Mouse (Mus musculus) liver, adult 2 months (tissue): ENCODE measurements at regions not wholly inside any gene's neighbourhood (a gene's known extent, or its start where the extent isn't known, plus 50 kb on each side); places are given as distances from the start of the nearest gene placed in this dataset.

Experiments
- CTCF ChIP-seq: fragments of 200-500 bp; IDR thresholded peaks from 2 replicates; pipeline ENCODE4 v1.5.1; 2011; ENCODE audit warnings: low read depth, low read length, control low read depth
- POLR2A ChIP-seq: fragments of 200-500 bp; IDR thresholded peaks from 2 replicates; pipeline ENCODE4 v1.6.1; 2011; ENCODE audit warnings: low read length, control low read depth; ENCODE audit not compliant: insufficient read depth; ENCODE audit errors: extremely low read depth

GRCm38 (mm10) chr6:127324984-127325383 lies 121.7 kb upstream of the Parp11 start:
- TF ChIP-seq POLR2A, result no peak
- peak; percentile 38 for TF ChIP-seq CTCF
